ENCODE assay signal across 8 mouse cellular contexts in genomic region chr8:69902163-69903062, GRCm38 (mm10). TPM values are rescaled to one million over a fixed set of nuclear protein-coding genes. Genes with fewer than 3 reads are reported as not detected.
DNase-seq lines count a peak whose midpoint lies in the region; ATAC-seq and TF ChIP-seq lines count a peak whose summit lies in the region.

Gene Tssk6, plus strand, starts transcription at chr8:69902184.
Gene Ndufa13, minus strand, starts transcription at chr8:69902558.
Gene Yjefn3, minus strand, starts transcription at chr8:69902712.

- POLR2A ChIA-PET in Patski (lab: Charles Lee), result interaction anchor here (0.6 to 1.9 kb wide), 7 partner anchors 9 to 255 kb away, joined by 3 to 8 read pairs (median 4); partner anchors contain the start of genes Gatad2a and Lpar2

- no peaks in the 10 kb centered on the region for H3K9me3 ChIP-seq in embryonic facial prominence, embryonic 10.5 days
- H3K9me3 ChIP-seq in heart, embryonic 15.5 days (replicated peaks), result no peaks in the 10 kb centered on the region
- H3K9me3 ChIP-seq in lung, postnatal 0 days (ENCODE audit: low read length), result no peaks in the 10 kb centered on the region

- H3K36me3 ChIP-seq in embryonic facial prominence, embryonic 10.5 days (replicated peaks), result peaks cover 29% of the 10 kb centered on the region
- H3K36me3 ChIP-seq in heart, embryonic 15.5 days, result peaks cover 3% of the 10 kb centered on the region; the same call in 1 of the 2 replicates
- no peaks in the 10 kb centered on the region; the same call in 1 of the 2 replicates for H3K36me3 ChIP-seq in lung, postnatal 0 days (ENCODE audit: insufficient read depth, low read length)
- peaks cover 3% of the 10 kb centered on the region; the same call in 1 of the 2 replicates for H3K36me3 ChIP-seq in small intestine, adult 2 months (ENCODE audit: control insufficient read depth, insufficient read depth, low read length)

- peak within 1 kb of the TSS; percentile 72 for H3K4me3 ChIP-seq in embryonic facial prominence, embryonic 10.5 days
- H3K4me3 ChIP-seq in heart, embryonic 15.5 days, result peak within 1 kb of the TSS; percentile 79
- H3K4me3 ChIP-seq in lung, postnatal 0 days (ENCODE audit: low read depth, low read length), result peak within 1 kb of the TSS; percentile 74
- peak within 1 kb of the TSS; percentile 90 for H3K4me3 ChIP-seq in small intestine, adult 2 months (ENCODE audit: low read depth, low read length)

- peak within 1 kb of the TSS; percentile 71 for H3K9ac ChIP-seq in heart, embryonic 15.5 days
- peak within 1 kb of the TSS; percentile 63 for H3K9ac ChIP-seq in lung, postnatal 0 days (replicated peaks; ENCODE audit: low read depth)

- no peak for TF ChIP-seq CTCF in Patski (IDR thresholded peaks at IDR 0.05)
- TF ChIP-seq CTCF in lung, postnatal 0 days (IDR thresholded peaks at IDR 0.05), result peak; percentile 20
- no peak for TF ChIP-seq CTCF in small intestine, adult 2 months (IDR thresholded peaks at IDR 0.05; ENCODE audit: extremely low read depth, insufficient read length, insufficient replicate concordance, low read depth, low read length)

- ATAC-seq in Patski, result peak; percentile 2
- ATAC-seq in heart, embryonic 15.5 days (replicated peaks; ENCODE audit: insufficient number of reproducible peaks, insufficient read depth, low FRiP score, low read depth), result peak; percentile 12
- peak; percentile 38 for ATAC-seq in lung, postnatal 0 days

- 6% methylated on average over 89 of the region's 89 CpGs for WGBS in embryonic facial prominence, embryonic 10.5 days
- WGBS in heart, embryonic 15.5 days, result 4% methylated on average over 89 of the region's 89 CpGs
- 4% methylated on average over 79 of the region's 89 CpGs for WGBS in lung, postnatal 0 days
- WGBS in small intestine, adult 2 months, result 2% methylated on average over 89 of the region's 89 CpGs

- CTCF ChIA-PET in Patski (lab: Charles Lee), result no interaction called here

- DNase-seq in adrenal gland, adult 18-20 months (ENCODE audit: low spot score in 2 of 2), result peak; percentile 46 to 52
- DNase-seq in adrenal gland, postnatal 4 days (ENCODE audit: low spot score in 2 of 2), result no peak
- DNase-seq in Patski (ENCODE audit: low read depth, low spot score), result no peak
- no peak for DNase-seq in embryonic facial prominence, embryonic 10.5 days (ENCODE audit: low spot score)
- peak in 1 of 2 experiments; percentile 52 for DNase-seq in layer of hippocampus, adult 8-10 months (ENCODE audit: low spot score in 2 of 2)
- peak; percentile 37 for DNase-seq in lung, postnatal 0 days (ENCODE audit: low spot score)

- H3K4me2 ChIP-seq in heart, embryonic 15.5 days, result peak within 1 kb of the TSS; percentile 90
- H3K4me2 ChIP-seq in lung, postnatal 0 days (replicated peaks; ENCODE audit: low read depth, low read length), result peak within 1 kb of the TSS; percentile 88

- in situ Hi-C loops in Patski (cut with MboI; ENCODE audit: low pct_unique_long_range_greater_than_20kb), result loop anchor here (25.0 kb wide), 1 partner anchor 260 kb away; the partner anchor contains the start of gene Tmem161a

- peaks cover 48% of the 10 kb centered on the region for H3K4me1 ChIP-seq in embryonic facial prominence, embryonic 10.5 days
- peaks cover 57% of the 10 kb centered on the region for H3K4me1 ChIP-seq in heart, embryonic 15.5 days (replicated peaks)
- peaks cover 16% of the 10 kb centered on the region for H3K4me1 ChIP-seq in lung, postnatal 0 days (ENCODE audit: insufficient read depth, low read depth, low read length)
- peaks cover 18% of the 10 kb centered on the region for H3K4me1 ChIP-seq in small intestine, adult 2 months (ENCODE audit: control insufficient read depth, insufficient read depth, insufficient read length, low read length)

- no peak for TF ChIP-seq POLR2A in small intestine, adult 2 months (IDR thresholded peaks at IDR 0.05; ENCODE audit: low read depth, low read length)

- no peaks in the 10 kb centered on the region for H3K27me3 ChIP-seq in Patski
- no peaks in the 10 kb centered on the region for H3K27me3 ChIP-seq in embryonic facial prominence, embryonic 10.5 days (replicated peaks; ENCODE audit: low read depth, poor library complexity, severe bottlenecking)
- no peaks in the 10 kb centered on the region for H3K27me3 ChIP-seq in heart, embryonic 15.5 days
- H3K27me3 ChIP-seq in lung, postnatal 0 days (replicated peaks; ENCODE audit: insufficient read depth, low read length), result no peaks in the 10 kb centered on the region
- no peaks in the 10 kb centered on the region for H3K27me3 ChIP-seq in small intestine, adult 2 months (ENCODE audit: control insufficient read depth, insufficient read depth, low read length)

- H3K27ac ChIP-seq in embryonic facial prominence, embryonic 10.5 days (replicated peaks), result peak within 1 kb of the TSS; percentile 96
- peak within 1 kb of the TSS; percentile 93 for H3K27ac ChIP-seq in heart, embryonic 15.5 days
- H3K27ac ChIP-seq in lung, postnatal 0 days (ENCODE audit: low read length), result peak within 1 kb of the TSS; percentile 71
- peak within 1 kb of the TSS; percentile 86 for H3K27ac ChIP-seq in small intestine, adult 2 months (ENCODE audit: insufficient read depth, low read depth, low read length)

- TF ChIP-seq EP300 in lung, postnatal 0 days (IDR thresholded peaks at IDR 0.05), result no peak

RNA-seq across cellular contexts. Expression of gene Tssk6, which starts in this region (rescaled TPM):
- total RNA-seq in adrenal gland, adult 18-20 months (2021), result under 1 TPM; 0.51 to 0.60 TPM
- total RNA-seq in adrenal gland, postnatal 4 days (2021), result under 1 TPM; 0.73 to 0.76 TPM
- 3.7 TPM for polyA plus RNA-seq in Patski (2021)
- polyA plus RNA-seq in embryonic facial prominence, embryonic 10.5 days (2016; fragmentation: Nextera tagmentation; extraction: Ambion mirVana), result 4.4 and 4.8 TPM in 2 replicates
- polyA plus RNA-seq in heart, embryonic 15.5 days (2015; fragmentation: Nextera tagmentation; extraction: Ambion mirVana), result 1.5 and 1.8 TPM in 2 replicates
- under 1 TPM in 2 of 4 experiments, not detected in 2; 0.41 to 0.47 TPM for total RNA-seq in layer of hippocampus, adult 8-10 months (2022)
- 1.9 and 2.3 TPM in 2 replicates for polyA plus RNA-seq in lung, postnatal 0 days (2015; fragmentation: Nextera tagmentation; extraction: Ambion mirVana)
- polyA plus RNA-seq in small intestine, adult 2 months (2012; rRNA removed), result 0.98 and 1.9 TPM in 2 replicates

RNA-seq across cellular contexts. Expression of gene Ndufa13, which starts in this region (rescaled TPM):
- total RNA-seq in adrenal gland, adult 18-20 months (2021), result 100 to 1,000 TPM; 176 to 210 TPM
- 100 to 1,000 TPM; 133 to 137 TPM for total RNA-seq in adrenal gland, postnatal 4 days (2021)
- polyA plus RNA-seq in Patski (2021), result 199 TPM
- polyA plus RNA-seq in embryonic facial prominence, embryonic 10.5 days (2016; fragmentation: Nextera tagmentation; extraction: Ambion mirVana), result 159 and 164 TPM in 2 replicates
- 316 and 390 TPM in 2 replicates for polyA plus RNA-seq in heart, embryonic 15.5 days (2015; fragmentation: Nextera tagmentation; extraction: Ambion mirVana)
- 100 to 1,000 TPM in 3 of 4 experiments, 10 to 100 TPM in 1; 95.2 to 148 (median 127) TPM for total RNA-seq in layer of hippocampus, adult 8-10 months (2022)
- polyA plus RNA-seq in lung, postnatal 0 days (2015; fragmentation: Nextera tagmentation; extraction: Ambion mirVana), result 165 and 177 TPM in 2 replicates
- polyA plus RNA-seq in small intestine, adult 2 months (2012; rRNA removed), result 88.6 and 149 TPM in 2 replicates

RNA-seq across cellular contexts. Expression of gene Yjefn3, which starts in this region (rescaled TPM):
- 1 to 10 TPM; 2.2 to 3.1 TPM for total RNA-seq in adrenal gland, adult 18-20 months (2021)
- total RNA-seq in adrenal gland, postnatal 4 days (2021), result 1 to 10 TPM; 1.6 to 2.3 TPM
- polyA plus RNA-seq in Patski (2021), result 5.3 TPM
- polyA plus RNA-seq in embryonic facial prominence, embryonic 10.5 days (2016; fragmentation: Nextera tagmentation; extraction: Ambion mirVana), result 4.2 and 4.3 TPM in 2 replicates
- 5.9 and 10.1 TPM in 2 replicates for polyA plus RNA-seq in heart, embryonic 15.5 days (2015; fragmentation: Nextera tagmentation; extraction: Ambion mirVana)
- total RNA-seq in layer of hippocampus, adult 8-10 months (2022), result 10 to 100 TPM; 19.1 to 43.7 (median 32.3) TPM
- 2.1 and 3.4 TPM in 2 replicates for polyA plus RNA-seq in lung, postnatal 0 days (2015; fragmentation: Nextera tagmentation; extraction: Ambion mirVana)
- 4.6 and 4.8 TPM in 2 replicates for polyA plus RNA-seq in small intestine, adult 2 months (2012; rRNA removed)

Comparison
In these comparisons a context has a peak if more than half of its experiments do, and no peak if none do; other contexts are left out.
1. RNA of gene Yjefn3 (total RNA-seq): 19.1 to 43.7 TPM in layer of hippocampus, adult 8-10 months; 2.2 to 3.1 TPM in adrenal gland, adult 18-20 months and 1.6 to 2.3 TPM in adrenal gland, postnatal 4 days; every median in the first group is over 4 times any median in the second.
2. DNase-seq: peak in adrenal gland, adult 18-20 months (2 of 2) and lung, postnatal 0 days (single experiment); none in adrenal gland, postnatal 4 days (0 of 2), Patski (single experiment) and embryonic facial prominence, embryonic 10.5 days (single experiment).
3. Peak in every context shown above with its lines, with median percentiles within 50 percentile points of each other: ATAC-seq, H3K27ac ChIP-seq and H3K4me3 ChIP-seq.